Comparison of ENCODE assay signal across 16 mouse cellular contexts in the genomic region with DNA sequence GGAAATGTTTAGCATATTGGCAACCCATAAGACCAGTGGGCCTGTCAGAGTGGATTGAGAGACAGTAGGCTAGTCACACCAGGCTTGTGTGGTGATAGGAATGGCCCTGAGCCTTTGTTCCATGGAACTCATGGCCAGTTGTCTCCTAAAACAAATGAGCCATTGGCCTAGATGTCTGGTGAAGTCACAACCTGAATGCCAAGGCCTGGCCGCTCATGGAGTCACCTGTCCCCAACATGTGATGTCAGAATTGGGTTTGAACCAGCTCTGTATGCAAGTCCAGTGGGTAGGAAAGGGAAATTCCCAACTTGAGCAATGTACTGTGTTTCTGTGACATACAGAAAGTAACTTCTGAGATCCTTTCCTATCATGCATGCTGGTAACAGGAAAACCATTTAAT.
DNase-seq lines count a peak whose midpoint lies in the region; ATAC-seq lines count a peak whose summit lies in the region.
"Had no signal": no experiment of that assay in that cellular context is flagged by ENCODE, and none has a peak within 500 bp of the region (broad histone marks: within the 10 kb centered on the region; RNA-seq: fewer than 3 reads in every experiment).

No protein-coding gene starts in this region.

- no peak overlapping the region for H3K9ac ChIP-seq in limb, embryonic 11.5 days (ENCODE audit: low read length)
- no peak overlapping the region for H3K9ac ChIP-seq in midbrain, embryonic 11.5 days (ENCODE audit: low read length)
- H3K9ac ChIP-seq: forebrain, embryonic 15.5 days; heart, embryonic 13.5 days; hindbrain, embryonic 15.5 days had no signal

- no peak overlapping the region for H3K4me2 ChIP-seq in limb, embryonic 11.5 days (ENCODE audit: low read depth, severe bottlenecking)
- no peak overlapping the region for H3K4me2 ChIP-seq in midbrain, embryonic 11.5 days
- H3K4me2 ChIP-seq: forebrain, embryonic 15.5 days; heart, embryonic 13.5 days; hindbrain, embryonic 15.5 days had no signal

- H3K4me1 ChIP-seq in embryonic facial prominence, embryonic 10.5 days = peaks cover 57% of the 10 kb centered on the region
- H3K4me1 ChIP-seq in limb, embryonic 11.5 days (ENCODE audit: control insufficient read depth, insufficient read depth, low read length) = peaks cover 32% of the 10 kb centered on the region
- H3K4me1 ChIP-seq in midbrain, embryonic 11.5 days (ENCODE audit: control insufficient read depth, insufficient read depth, low read length) = peaks cover 5% of the 10 kb centered on the region

- WGBS in embryonic facial prominence, embryonic 10.5 days = 94% methylated on average over 1 of the region's 1 CpGs
- 93% methylated on average over 1 of the region's 1 CpGs for WGBS in limb, embryonic 11.5 days
- 86% methylated on average over 1 of the region's 1 CpGs for WGBS in midbrain, embryonic 11.5 days

- peak; percentile 42 for DNase-seq in adrenal gland, postnatal 14 days
- no peak for DNase-seq in adrenal gland, postnatal 10 days
- no peak for DNase-seq in embryonic facial prominence, embryonic 10.5 days (ENCODE audit: low spot score)
- DNase-seq in limb, embryonic 11.5 days (ENCODE audit: low spot score) = no peak
- no peak for DNase-seq in spleen, postnatal 36 days (ENCODE audit: low spot score in 2 of 2)
- no peak for DNase-seq in midbrain, embryonic 11.5 days (ENCODE audit: low spot score, missing footprints)
- DNase-seq: cerebellum, adult 18-20 months; cerebellum, adult 9-11 months; cerebellum, postnatal 36 days; heart, adult 2 months; heart, postnatal 36 days had no signal

- no peaks in the 10 kb centered on the region for H3K9me3 ChIP-seq in embryonic facial prominence, embryonic 10.5 days
- H3K9me3 ChIP-seq in limb, embryonic 11.5 days (ENCODE audit: control insufficient read depth, low read length) = no peaks in the 10 kb centered on the region
- no peaks in the 10 kb centered on the region for H3K9me3 ChIP-seq in midbrain, embryonic 11.5 days (ENCODE audit: control insufficient read depth, low read length)
- H3K9me3 ChIP-seq: forebrain, embryonic 15.5 days; G1E; heart, embryonic 13.5 days; hindbrain, embryonic 15.5 days had no signal

- no peak for ATAC-seq in limb, embryonic 11.5 days (ENCODE audit: insufficient number of reproducible peaks, low FRiP score, low TSS enrichment, low read depth)
- no peak for ATAC-seq in midbrain, embryonic 11.5 days (ENCODE audit: low FRiP score)
- ATAC-seq: forebrain, embryonic 15.5 days; intestine, embryonic 16.5 days had no signal

- H3K27me3 ChIP-seq in embryonic facial prominence, embryonic 10.5 days (replicated peaks; ENCODE audit: low read depth, poor library complexity, severe bottlenecking) = no peaks in the 10 kb centered on the region
- H3K27me3 ChIP-seq in limb, embryonic 11.5 days (ENCODE audit: control insufficient read depth, insufficient read depth, low read length) = no peaks in the 10 kb centered on the region
- no peaks in the 10 kb centered on the region for H3K27me3 ChIP-seq in midbrain, embryonic 11.5 days (ENCODE audit: control insufficient read depth, insufficient read depth, low read length)
- H3K27me3 ChIP-seq: forebrain, embryonic 15.5 days; heart, embryonic 13.5 days; hindbrain, embryonic 15.5 days had no signal

- 0 out of 2 replicates have a peak overlapping the region, but pooled peaks have one; percentile 3 for H3K27ac ChIP-seq in embryonic facial prominence, embryonic 10.5 days (replicated peaks)
- peak overlapping the region; percentile 84 for H3K27ac ChIP-seq in limb, embryonic 11.5 days (replicated peaks; ENCODE audit: low read depth, low read length)
- no peak overlapping the region for H3K27ac ChIP-seq in midbrain, embryonic 11.5 days (ENCODE audit: low read depth, low read length)
- H3K27ac ChIP-seq: forebrain, embryonic 15.5 days; heart, adult 2 months; heart, embryonic 13.5 days; hindbrain, embryonic 15.5 days had no signal

- no peaks in the 10 kb centered on the region for H3K36me3 ChIP-seq in embryonic facial prominence, embryonic 10.5 days (replicated peaks)
- no peaks in the 10 kb centered on the region for H3K36me3 ChIP-seq in limb, embryonic 11.5 days (ENCODE audit: control insufficient read depth, insufficient read depth, low read length)
- no peaks in the 10 kb centered on the region for H3K36me3 ChIP-seq in midbrain, embryonic 11.5 days (ENCODE audit: control insufficient read depth, insufficient read depth, low read length)
- H3K36me3 ChIP-seq: forebrain, embryonic 15.5 days; G1E; heart, embryonic 13.5 days; hindbrain, embryonic 15.5 days had no signal

- H3K4me3 ChIP-seq in embryonic facial prominence, embryonic 10.5 days = no peak overlapping the region
- H3K4me3 ChIP-seq in limb, embryonic 11.5 days (ENCODE audit: low read depth, low read length) = no peak overlapping the region
- no peak overlapping the region for H3K4me3 ChIP-seq in midbrain, embryonic 11.5 days (ENCODE audit: low read depth, low read length)
- H3K4me3 ChIP-seq: forebrain, embryonic 15.5 days; heart, adult 2 months; heart, embryonic 13.5 days; hindbrain, embryonic 15.5 days had no signal
